ENCODE assay signal across 7 mouse cellular contexts in the genomic region with DNA sequence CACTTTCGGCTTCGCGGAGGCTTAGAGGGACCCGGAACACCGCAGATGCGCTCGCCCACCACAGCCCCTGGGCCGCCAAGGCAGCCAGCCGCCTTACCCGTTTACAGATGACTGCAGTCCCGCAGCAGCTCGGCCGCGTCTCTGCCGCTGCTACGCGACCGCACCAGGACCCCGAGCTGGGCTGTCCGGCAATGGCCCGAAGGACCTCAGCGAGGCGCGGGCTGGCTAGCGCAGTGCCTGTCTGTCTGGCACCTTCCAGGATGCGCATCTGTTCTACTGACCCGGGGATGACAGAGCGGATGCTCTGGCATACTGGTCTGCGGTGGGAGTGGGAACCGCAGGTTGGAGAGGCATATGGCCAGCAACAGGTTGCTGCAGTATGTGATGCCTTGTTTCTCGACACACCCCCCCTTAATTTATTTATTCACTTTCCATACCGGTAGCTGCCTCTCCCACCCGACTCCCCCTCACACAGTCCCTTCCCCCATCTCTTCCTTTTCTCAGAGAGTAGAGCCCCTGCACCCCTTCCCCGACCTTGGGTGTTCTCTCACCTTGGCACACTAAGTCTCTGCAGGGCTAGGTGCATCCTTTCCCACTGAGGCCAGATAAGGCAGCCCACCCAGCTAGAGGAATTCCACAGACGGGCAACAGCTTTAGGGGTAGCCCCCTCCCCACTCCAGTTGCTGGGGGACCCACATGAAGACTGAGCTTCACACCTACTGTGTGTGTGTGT. TPM values are rescaled to one million over a fixed set of nuclear protein-coding genes. Genes with fewer than 3 reads are reported as not detected.
DNase-seq lines count a peak whose midpoint lies in the region; ATAC-seq lines count a peak whose summit lies in the region.

A gene (minus strand): TSS at position 201 of the 733 bp plus-strand sequence.

- H3K36me3 ChIP-seq in embryonic facial prominence, embryonic 12.5 days: peaks cover 9% of the 10 kb centered on the region; the same call in 1 of the 2 replicates
- H3K36me3 ChIP-seq in limb, embryonic 11.5 days (ENCODE audit: control insufficient read depth, insufficient read depth, low read length): no peaks in the 10 kb centered on the region
- peaks cover 11% of the 10 kb centered on the region for H3K36me3 ChIP-seq in midbrain, embryonic 14.5 days (ENCODE audit: control insufficient read depth, insufficient read depth, low read length)

- H3K27ac ChIP-seq in embryonic facial prominence, embryonic 12.5 days: peak within 1 kb of the TSS; percentile 75
- H3K27ac ChIP-seq in limb, embryonic 11.5 days (replicated peaks; ENCODE audit: low read depth, low read length): no peak within 1 kb of the TSS
- peak within 1 kb of the TSS; percentile 83 for H3K27ac ChIP-seq in midbrain, embryonic 14.5 days (replicated peaks; ENCODE audit: low read depth, low read length)

- no peaks in the 10 kb centered on the region for H3K27me3 ChIP-seq in embryonic facial prominence, embryonic 12.5 days
- no peaks in the 10 kb centered on the region for H3K27me3 ChIP-seq in limb, embryonic 11.5 days (ENCODE audit: control insufficient read depth, insufficient read depth, low read length)
- H3K27me3 ChIP-seq in midbrain, embryonic 14.5 days (ENCODE audit: control insufficient read depth, insufficient read depth, low read length): no peaks in the 10 kb centered on the region

- H3K4me1 ChIP-seq in embryonic facial prominence, embryonic 12.5 days: peaks cover 7% of the 10 kb centered on the region; the same call in 1 of the 2 replicates
- 0 out of 2 replicates have a peak, but pooled peaks cover 4% of the 10 kb centered on the region for H3K4me1 ChIP-seq in limb, embryonic 11.5 days (ENCODE audit: control insufficient read depth, insufficient read depth, low read length)
- H3K4me1 ChIP-seq in midbrain, embryonic 14.5 days (ENCODE audit: control insufficient read depth, insufficient read depth, low read length): peaks cover 10% of the 10 kb centered on the region

- peak within 1 kb of the TSS; percentile 77 for H3K4me3 ChIP-seq in embryonic facial prominence, embryonic 12.5 days
- H3K4me3 ChIP-seq in limb, embryonic 11.5 days (ENCODE audit: low read depth, low read length): peak within 1 kb of the TSS; percentile 81
- peak within 1 kb of the TSS; percentile 65 for H3K4me3 ChIP-seq in midbrain, embryonic 14.5 days (replicated peaks; ENCODE audit: low read depth, low read length)

- DNase-seq in adrenal gland, postnatal 25 days: peak; percentile 90
- peak; percentile 99 for DNase-seq in heart, adult 11 months
- peak; percentile 87 for DNase-seq in kidney, adult 18-20 months
- peak; percentile 96 for DNase-seq in limb, embryonic 11.5 days (ENCODE audit: low spot score)
- DNase-seq in midbrain, embryonic 14.5 days: peak; percentile 95
- peak; percentile 60 to 74 for DNase-seq in spleen, adult 18-20 months

- no peaks in the 10 kb centered on the region for H3K9me3 ChIP-seq in embryonic facial prominence, embryonic 12.5 days
- H3K9me3 ChIP-seq in limb, embryonic 11.5 days (ENCODE audit: control insufficient read depth, low read length): no peaks in the 10 kb centered on the region
- H3K9me3 ChIP-seq in midbrain, embryonic 14.5 days (ENCODE audit: control insufficient read depth, low read length): no peaks in the 10 kb centered on the region

- peak within 1 kb of the TSS; percentile 75 for H3K4me2 ChIP-seq in embryonic facial prominence, embryonic 12.5 days (replicated peaks)
- H3K4me2 ChIP-seq in limb, embryonic 11.5 days (ENCODE audit: low read depth, severe bottlenecking): peak within 1 kb of the TSS; percentile 75
- peak within 1 kb of the TSS; percentile 77 for H3K4me2 ChIP-seq in midbrain, embryonic 14.5 days (ENCODE audit: low read length)

- under 1% methylated on average over 35 of the region's 35 CpGs for WGBS in embryonic facial prominence, embryonic 12.5 days
- 1% methylated on average over 35 of the region's 35 CpGs for WGBS in limb, embryonic 11.5 days
- under 1% methylated on average over 35 of the region's 35 CpGs for WGBS in midbrain, embryonic 14.5 days

- ATAC-seq in embryonic facial prominence, embryonic 12.5 days (ENCODE audit: insufficient number of reproducible peaks, insufficient read depth, low FRiP score, low TSS enrichment): peak; percentile 93
- ATAC-seq in limb, embryonic 11.5 days (ENCODE audit: insufficient number of reproducible peaks, low FRiP score, low TSS enrichment, low read depth): peak; percentile 94
- ATAC-seq in midbrain, embryonic 14.5 days (ENCODE audit: low FRiP score, low TSS enrichment): peak; percentile 94

- H3K9ac ChIP-seq in embryonic facial prominence, embryonic 12.5 days: peak within 1 kb of the TSS; percentile 82
- H3K9ac ChIP-seq in limb, embryonic 11.5 days (ENCODE audit: low read length): peak within 1 kb of the TSS; percentile 77
- peak within 1 kb of the TSS; percentile 71 for H3K9ac ChIP-seq in midbrain, embryonic 14.5 days (replicated peaks; ENCODE audit: low read length)

RNA-seq across cellular contexts. Expression of the gene that starts here (rescaled TPM):
- total RNA-seq in adrenal gland, postnatal 25 days (2021): 13.2 and 16.2 TPM in 2 replicates
- polyA plus RNA-seq in embryonic facial prominence, embryonic 12.5 days (2016; fragmentation: Nextera tagmentation; extraction: Ambion mirVana): 51.4 and 52.0 TPM in 2 replicates
- 66.9 and 70.3 TPM in 2 replicates for polyA plus RNA-seq in limb, embryonic 11.5 days (2014; fragmentation: Nextera tagmentation; extraction: Ambion mirVana)
- 82.6 and 88.4 TPM in 2 replicates for polyA plus RNA-seq in midbrain, embryonic 14.5 days (2014; fragmentation: Nextera tagmentation; extraction: Ambion mirVana)
